Mouse (Mus musculus): Measurements from ENCODE around the gene Mrpl1. TPM values are rescaled to one million over a fixed set of nuclear protein-coding genes. Genes with fewer than 3 reads are reported as not detected.

Mrpl1 gene
- total and polyA plus RNA-seq, 3 experiments: 31.3 to 77.6 (median 44.2) TPM

DNA sequence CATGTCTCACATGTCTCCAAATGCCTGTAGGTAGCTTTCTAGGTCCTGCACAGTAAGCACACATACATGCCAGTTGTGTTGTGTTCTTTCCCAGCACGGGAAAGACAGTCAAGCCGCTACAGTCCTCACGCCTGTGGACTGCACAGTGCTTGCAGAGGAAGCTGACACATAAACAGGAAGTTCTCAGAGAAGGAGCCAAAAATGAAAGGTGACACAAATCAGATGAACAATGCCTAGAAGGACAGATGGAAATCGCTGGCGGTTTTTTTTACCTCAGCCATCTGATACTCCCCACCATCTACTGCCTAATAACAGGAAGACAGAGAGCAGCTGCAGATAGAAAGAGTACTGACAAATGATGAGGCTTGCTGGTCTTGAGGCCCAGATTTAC, 45.3 kb upstream of the Mrpl1 start, which contains the start of gene Cnot6l (continued):
- TF ChIP-seq MEF2A (IDR thresholded peaks at IDR 0.05; ENCODE audit: borderline replicate concordance, low read depth, low read length): peak; percentile 77; the same call in 1 of the 2 replicates
- 0 out of 2 replicates have a peak, but pooled peaks have one; percentile 53 for TF ChIP-seq JUND (conservative IDR thresholded peaks at IDR 0.05; ENCODE audit: low read depth, low read length)
- peak; percentile 72 for TF ChIP-seq ELF1 (IDR thresholded peaks at IDR 0.05; ENCODE audit: low read depth, low read length)

- H3K36me3 ChIP-seq (replicated peaks in 1 of 2; ENCODE audit: control insufficient read depth in 1 of 2, insufficient read depth in 1 of 2, low read length in 1 of 2): no peaks in the 10 kb centered on the region
- peaks cover 2% of the 10 kb centered on the region for H3K79me2 ChIP-seq (replicated peaks; ENCODE audit: control insufficient read depth, extremely low read depth, insufficient read depth, poor library complexity, severe bottlenecking)
- peaks cover 6% of the 10 kb centered on the region for H3K9me3 ChIP-seq (replicated peaks; ENCODE audit: low read length)
- dilution Hi-C loops (cut with MboI; ENCODE audit: extremely low pct_ligation_motif_present, extremely low pct_unique_long_range_greater_than_20kb, low sequenced_read_pairs): no loop called here
- H3K4me2 ChIP-seq (ENCODE audit: insufficient read depth, low read depth, poor library complexity, severe bottlenecking): no peak overlapping the region
- no peak overlapping the region for H3K4me3 ChIP-seq (replicated peaks in 1 of 3; ENCODE audit: low read depth in 2 of 3, low read length in 2 of 3, poor library complexity in 1 of 3)
- TF ChIP-seq IRF4 (IDR thresholded peaks at IDR 0.05; ENCODE audit: low read depth, low read length) (no peak), ELF1 (IDR thresholded peaks at IDR 0.05; ENCODE audit: low read depth, low read length) (peak; percentile 52; the same call in 1 of the 2 replicates), MXI1 (IDR thresholded peaks at IDR 0.05; ENCODE audit: low read depth, low read length) (no peak), KAT2A (IDR thresholded peaks at IDR 0.05; ENCODE audit: insufficient replicate concordance, low read length) (no peak)
- no peak for DNase-seq (ENCODE audit: extremely low read depth)
- in situ Hi-C loops (cut with MboI; ENCODE audit: low pct_ligation_motif_present, low pct_unique_long_range_greater_than_20kb, low sequenced_read_pairs): no loop called here
- peaks cover 8 to 37% of the 10 kb centered on the region in 2 experiments for H3K4me1 ChIP-seq (ENCODE audit: control insufficient read depth in 1 of 2, insufficient read depth in 2 of 2)
- no peak overlapping the region for H3K9ac ChIP-seq (ENCODE audit: insufficient read depth, low read depth)
- H3K27ac ChIP-seq (ENCODE audit: insufficient read depth, low read depth): no peak overlapping the region
- no peaks in the 10 kb centered on the region for H3K27me3 ChIP-seq (replicated peaks)
These were observed 42.5 kb upstream of the Mrpl1 start for GRCm38 (mm10) chr5:96166761-96167160.

DNA sequence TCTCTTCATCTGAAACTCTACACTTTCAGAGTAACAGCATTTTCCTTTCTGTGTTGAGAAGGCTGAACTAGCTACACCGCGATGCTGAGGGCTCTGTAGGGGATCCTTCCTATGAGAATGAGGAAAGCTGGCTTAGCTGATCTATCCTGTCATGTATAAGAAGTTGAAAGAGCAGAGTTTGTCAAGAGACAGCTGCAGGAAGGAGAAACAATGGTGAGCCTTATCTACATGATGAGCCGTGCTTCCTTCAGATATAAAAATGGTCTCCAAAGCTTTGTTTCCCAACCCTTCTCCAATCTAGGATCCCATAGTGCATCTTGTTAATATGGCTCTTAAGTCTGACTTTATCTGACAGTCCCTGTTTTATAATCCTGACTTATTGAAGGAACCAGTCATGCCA, 38.9 kb upstream of the Mrpl1 start:
- no peak overlapping the region for H3K27ac ChIP-seq (ENCODE audit: insufficient read depth, low read depth)
- peak overlapping the region; percentile 31; the same call in 1 of the 2 replicates for H3K4me2 ChIP-seq (ENCODE audit: insufficient read depth, low read depth, poor library complexity, severe bottlenecking)
- H3K9me3 ChIP-seq (replicated peaks; ENCODE audit: low read length): peaks cover 6% of the 10 kb centered on the region
- in situ Hi-C loops (cut with MboI; ENCODE audit: low pct_ligation_motif_present, low pct_unique_long_range_greater_than_20kb, low sequenced_read_pairs): loop anchor here (5.0 kb wide), 1 partner anchor 37 kb away; the partner anchor contains the start of gene Mrpl1
- no peaks in the 10 kb centered on the region for H3K27me3 ChIP-seq (replicated peaks)
- H3K79me2 ChIP-seq (replicated peaks; ENCODE audit: control insufficient read depth, extremely low read depth, insufficient read depth, poor library complexity, severe bottlenecking): no peaks in the 10 kb centered on the region; the same call in 1 of the 2 replicates
- H3K4me1 ChIP-seq (ENCODE audit: control insufficient read depth in 1 of 2, insufficient read depth in 2 of 2): peaks cover 14 to 30% of the 10 kb centered on the region in 2 experiments
- H3K9ac ChIP-seq (ENCODE audit: insufficient read depth, low read depth): no peak overlapping the region
- DNase-seq (ENCODE audit: extremely low read depth): no peak
- TF ChIP-seq TCF12 (IDR thresholded peaks at IDR 0.05; ENCODE audit: low read depth, low read length): 0 out of 2 replicates have a peak, but pooled peaks have one; percentile 16
- no peak; the same call in 1 of the 2 replicates for TF ChIP-seq MAFK (IDR thresholded peaks at IDR 0.05; ENCODE audit: insufficient replicate concordance, low read length)
- dilution Hi-C loops (cut with MboI; ENCODE audit: extremely low pct_ligation_motif_present, extremely low pct_unique_long_range_greater_than_20kb, low sequenced_read_pairs): no loop called here
- H3K4me3 ChIP-seq (replicated peaks in 1 of 3; ENCODE audit: low read depth in 2 of 3, low read length in 2 of 3, poor library complexity in 1 of 3): no peak overlapping the region
- no peaks in the 10 kb centered on the region for H3K36me3 ChIP-seq (replicated peaks in 1 of 2; ENCODE audit: control insufficient read depth in 1 of 2, insufficient read depth in 1 of 2, low read length in 1 of 2)

GRCm38 (mm10) chr5:96171765-96172164, 37.5 kb upstream of the Mrpl1 start:
- no peaks in the 10 kb centered on the region for H3K27me3 ChIP-seq (replicated peaks)
- peaks cover 2% of the 10 kb centered on the region for H3K9me3 ChIP-seq (replicated peaks; ENCODE audit: low read length)
- no peaks in the 10 kb centered on the region; the same call in 1 of the 2 replicates for H3K79me2 ChIP-seq (replicated peaks; ENCODE audit: control insufficient read depth, extremely low read depth, insufficient read depth, poor library complexity, severe bottlenecking)
- no peaks in the 10 kb centered on the region for H3K36me3 ChIP-seq (replicated peaks in 1 of 2; ENCODE audit: control insufficient read depth in 1 of 2, insufficient read depth in 1 of 2, low read length in 1 of 2)
- no peak for TF ChIP-seq GABPA (IDR thresholded peaks at IDR 0.05; ENCODE audit: insufficient replicate concordance, low read depth, low read length)
- no peak for TF ChIP-seq HCFC1 (IDR thresholded peaks at IDR 0.05; ENCODE audit: low read depth, low read length)
- TF ChIP-seq PAX5 (IDR thresholded peaks at IDR 0.05; ENCODE audit: low read length): no peak
- peak; percentile 99 for TF ChIP-seq JUND (conservative IDR thresholded peaks at IDR 0.05; ENCODE audit: low read depth, low read length)
- TF ChIP-seq JUN (IDR thresholded peaks at IDR 0.05; ENCODE audit: insufficient read depth, low read depth, low read length): peak; percentile 97
- TF ChIP-seq MYC (IDR thresholded peaks at IDR 0.05; ENCODE audit: low read depth, low read length): peak; percentile 88
- peak; percentile 98 for TF ChIP-seq IRF4 (IDR thresholded peaks at IDR 0.05; ENCODE audit: low read depth, low read length)
- no peak; the same call in 1 of the 2 replicates for TF ChIP-seq CHD2 (IDR thresholded peaks at IDR 0.05; ENCODE audit: low read length)
- peak; percentile 74; the same call in 1 of the 2 replicates for TF ChIP-seq BHLHE40 (IDR thresholded peaks at IDR 0.05; ENCODE audit: low read depth, low read length)
- TF ChIP-seq RCOR1 (conservative IDR thresholded peaks at IDR 0.05; ENCODE audit: low read depth, low read length): peak; percentile 58; the same call in 1 of the 2 replicates
- peak; percentile 75 for TF ChIP-seq ZNF384 (IDR thresholded peaks at IDR 0.05; ENCODE audit: low read depth, low read length)
- TF ChIP-seq EP300 (IDR thresholded peaks at IDR 0.05; ENCODE audit: low read length): peak; percentile 98
- TF ChIP-seq USF2 (conservative IDR thresholded peaks at IDR 0.05; ENCODE audit: low read depth, low read length): no peak
- peak; percentile 83 for TF ChIP-seq TCF12 (IDR thresholded peaks at IDR 0.05; ENCODE audit: low read depth, low read length)
- dilution Hi-C loops (cut with MboI; ENCODE audit: extremely low pct_ligation_motif_present, extremely low pct_unique_long_range_greater_than_20kb, low sequenced_read_pairs) (no loop called here), in situ Hi-C loops (cut with MboI; ENCODE audit: low pct_ligation_motif_present, low pct_unique_long_range_greater_than_20kb, low sequenced_read_pairs) (loop anchor here (5.0 kb wide), 1 partner anchor 36 kb away; the partner anchor contains the start of gene Mrpl1)
- peak overlapping the region; percentile 75 for H3K4me2 ChIP-seq (ENCODE audit: insufficient read depth, low read depth, poor library complexity, severe bottlenecking)
- H3K4me1 ChIP-seq (ENCODE audit: control insufficient read depth in 1 of 2, insufficient read depth in 2 of 2): peaks cover 14 to 34% of the 10 kb centered on the region in 2 experiments
- H3K9ac ChIP-seq (ENCODE audit: insufficient read depth, low read depth): no peak overlapping the region
- peak; percentile 82 for DNase-seq (ENCODE audit: extremely low read depth)
- H3K4me3 ChIP-seq (replicated peaks in 1 of 3; ENCODE audit: low read depth in 2 of 3, low read length in 2 of 3, poor library complexity in 1 of 3): no peak overlapping the region
- H3K27ac ChIP-seq (ENCODE audit: insufficient read depth, low read depth): peak overlapping the region; percentile 56; the same call in 1 of the 2 replicates
